Mouse (Mus musculus): ENCODE data around the gene Zmiz1.

- TF ChIP-seq POLR2A (IDR thresholded peaks at IDR 0.05; ENCODE audit: insufficient read length, low read depth) (no peak), REST (IDR thresholded peaks at IDR 0.05; ENCODE audit: insufficient read depth, insufficient read length) (no peak), USF1 (IDR thresholded peaks at IDR 0.05; ENCODE audit: low read depth) (no peak), MAX (IDR thresholded peaks at IDR 0.05; ENCODE audit: low read depth) (no peak), TCF12 (IDR thresholded peaks at IDR 0.05; ENCODE audit: insufficient read depth, poor library complexity, severe bottlenecking) (no peak), E2F4 (IDR thresholded peaks at IDR 0.05; ENCODE audit: insufficient read depth) (no peak), POLR2AphosphoS2 (IDR thresholded peaks at IDR 0.05; ENCODE audit: insufficient read length, low read depth) (no peak), MYOG (IDR thresholded peaks at IDR 0.05; ENCODE audit: control insufficient read depth in 1 of 3, insufficient read depth in 1 of 3, insufficient read length in 2 of 3, low read depth in 2 of 3) (no peak), MYOD1 (IDR thresholded peaks at IDR 0.05; ENCODE audit: control insufficient read depth in 1 of 3, insufficient read length in 2 of 3, low read depth in 2 of 3) (no peak)
Observed at GRCm38 (mm10) chr14:25482404-25482803, 23.4 kb downstream of the Zmiz1 start.
